Mouse (Mus musculus) left cerebral cortex, adult 6 months (tissue): ENCODE results near the gene Ralgapb. TPM values are rescaled to one million over a fixed set of nuclear protein-coding genes. Genes with fewer than 3 reads are reported as not detected.

Source experiments
- long read RNA-seq, 2 experiments: library from polyadenylated mRNA; unstranded; transcript quantifications; one replicate each; pipeline ENCODE4 v2.0.0; 2019 to 2020
- polyA plus RNA-seq: library from polyadenylated mRNA; unstranded; fragments of <200 nt; fragmentation: Nextera tagmentation; gene quantifications from 2 replicates; pipeline ENCODE4 v1.2.3, GENCODE M21; 2021

Gene Ralgapb
- polyA plus RNA-seq = 9.6 and 46.0 TPM in 2 replicates
- long read RNA-seq, experiment 1, full-length matches to known transcripts = 1 of 42 reads
- long read RNA-seq, experiment 1, partial matches to known transcripts = 9 of 42 reads
- long read RNA-seq, experiment 1, other reads (novel, unspliced or antisense) = 32 of 42 reads
- long read RNA-seq, experiment 2, partial matches to known transcripts = 2 of 23 reads
- long read RNA-seq, experiment 2, other reads (novel, unspliced or antisense) = 21 of 23 reads

GRCm38 (mm10) chr2:158409595-158410021 is at the start of gene Ralgapb:
TSS of gene Ralgapb (plus strand) at chr2:158409848.

GRCm38 (mm10) chr2:158375443-158376122 is 34.1 kb upstream of the Ralgapb start, which contains the start of gene Snhg11:
TSS of gene Snhg11 (plus strand) at chr2:158375638.

GRCm38 (mm10) chr2:158501836-158502812 is 92.5 kb downstream of the Ralgapb start, which contains the start of gene Adig:
TSS of gene Adig (plus strand) at chr2:158502612.

GRCm38 (mm10) chr2:158512528-158512927 is 102.9 kb downstream of the Ralgapb start, which contains the start of gene Arhgap40:
TSS of gene Arhgap40 (plus strand) at chr2:158512796.

Other genes starting within 250 kb of the Ralgapb start
- 1.9 TPM in 2 replicates for gene D630003M21Rik, start 180.6 kb upstream of the Ralgapb start, polyA plus RNA-seq
- gene Bpi, start 151.8 kb upstream of the Ralgapb start, polyA plus RNA-seq = not detected in 2 replicates
- gene Lbp, start 103.4 kb upstream of the Ralgapb start, polyA plus RNA-seq = 1.2 TPM in 2 replicates
- gene Snhg11, start 34.2 kb upstream of the Ralgapb start, polyA plus RNA-seq = 35.2 and 42.7 TPM in 2 replicates
- gene Adig, start 92.8 kb downstream of the Ralgapb start, polyA plus RNA-seq = not detected in 2 replicates
- gene Arhgap40, start 102.9 kb downstream of the Ralgapb start, polyA plus RNA-seq = 0.53 and 0.87 TPM in 2 replicates
- gene Slc32a1, start 200.9 kb downstream of the Ralgapb start, polyA plus RNA-seq = 9.1 and 15.5 TPM in 2 replicates
- 1.6 and 4.8 TPM in 2 replicates for gene Actr5, start 215.0 kb downstream of the Ralgapb start, polyA plus RNA-seq